Mouse (Mus musculus) activated CD4-positive, CD25-positive, alpha-beta regulatory T cell, adult 4 months (primary cell): Measurements from ENCODE around the gene Ginm1. TPM values are rescaled to one million over a fixed set of nuclear protein-coding genes. Genes with fewer than 3 reads are reported as not detected.

Source experiments
- polyA plus RNA-seq, 2 experiments: library from polyadenylated mRNA; unstranded; fragments of 100-300 nt; shearing (Covaris generic); gene quantifications; one replicate each; pipeline ENCODE4 v1.2.1; 2017

The Ginm1 gene
- polyA plus RNA-seq, 2 experiments from 2014 or later: 60.7 to 68.8 TPM

Other genes starting within 250 kb of the Ginm1 start
- gene Lrp11, start 203.0 kb downstream of the Ginm1 start, polyA plus RNA-seq: under 1 TPM; 0.33 to 0.36 TPM
- 10 to 100 TPM; 29.1 to 30.2 TPM for gene Nup43, start 125.3 kb downstream of the Ginm1 start, polyA plus RNA-seq
- 100 to 1,000 TPM; 109 to 123 TPM for gene Pcmt1, start 111.7 kb downstream of the Ginm1 start, polyA plus RNA-seq
- gene Lats1, start 111.6 kb downstream of the Ginm1 start, polyA plus RNA-seq: 1 to 10 TPM; 6.9 to 7.0 TPM
- 10 to 100 TPM; 77.4 to 78.9 TPM for gene Katna1, start 66.8 kb downstream of the Ginm1 start, polyA plus RNA-seq
- gene Ppil4, start 67 bp upstream of the Ginm1 start, polyA plus RNA-seq: 10 to 100 TPM; 63.9 to 74.0 TPM
- 10 to 100 TPM; 30.6 to 51.3 TPM for gene Zc3h12d, start 39.6 kb upstream of the Ginm1 start, polyA plus RNA-seq
- gene Tab2, start 163.4 kb upstream of the Ginm1 start, polyA plus RNA-seq: 10 to 100 TPM; 31.7 to 38.9 TPM